Mouse (Mus musculus) fibroblast of lung, adult 2 months (primary cell): ENCODE data around the gene Tbx18.

ENCODE experiments used
- DNase-seq: peaks from one replicate; pipeline ENCODE4 v3.0.0-alpha.2; 2011; ENCODE audit warnings: low read depth

Tbx18 gene

DNA sequence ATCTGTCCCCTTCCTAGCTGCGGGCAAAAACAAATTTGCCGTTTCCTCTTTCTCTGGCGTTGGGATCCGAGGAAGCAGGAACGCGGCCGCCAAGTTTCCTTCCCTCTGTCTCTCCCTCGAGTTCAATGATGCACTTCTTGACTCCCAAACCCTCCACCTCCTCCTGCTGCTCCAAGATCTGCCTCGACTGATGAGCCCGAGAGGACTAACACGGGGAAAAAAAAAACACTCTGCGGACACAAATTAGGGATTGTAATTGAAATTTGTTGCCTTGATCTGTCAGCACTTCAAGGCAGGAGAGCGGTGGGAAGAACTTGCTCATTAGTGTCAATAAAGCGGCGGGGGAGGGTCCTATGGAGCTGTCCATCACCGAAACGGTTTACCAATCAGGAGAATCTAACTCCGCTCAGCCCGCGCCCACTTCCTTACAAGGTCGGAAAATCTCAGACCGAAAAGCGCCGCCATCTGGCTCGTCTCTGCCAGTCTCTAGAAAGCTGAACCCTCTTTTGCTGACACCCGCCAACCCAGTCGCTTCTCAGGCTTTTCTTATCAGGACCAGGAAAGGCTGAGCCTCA is at the start of gene Tbx18:
Tbx18 (minus strand) TSS at position 300 of the 575 bp plus-strand sequence.
- peak; percentile 77 for DNase-seq

GRCm38 (mm10) chr9:87773951-87774350 is 42.9 kb upstream of the Tbx18 start:
- DNase-seq, result no peak

- DNase-seq, result no peak
These were observed 24.6 kb upstream of the Tbx18 start for GRCm38 (mm10) chr9:87755621-87756020.

DNA sequence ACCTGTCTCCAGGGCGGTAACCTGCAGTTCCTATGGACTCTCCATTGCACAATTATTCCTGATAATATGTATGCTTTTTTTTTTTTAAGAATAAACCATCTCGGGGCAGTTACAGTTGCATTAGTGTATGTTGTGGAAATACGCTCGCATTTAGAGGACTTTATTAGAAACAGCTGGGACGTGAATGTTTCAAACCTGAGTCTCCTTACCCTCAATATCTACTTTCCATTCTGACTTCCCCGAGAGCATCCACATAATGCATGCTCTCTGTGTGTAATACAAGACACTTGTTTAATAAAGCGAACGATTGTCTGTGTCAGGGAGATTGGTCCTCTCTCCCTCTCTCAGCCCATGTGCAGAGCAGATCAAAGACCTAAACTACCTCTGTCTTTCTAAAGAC is 10.5 kb upstream of the Tbx18 start:
- DNase-seq, result no peak

DNA sequence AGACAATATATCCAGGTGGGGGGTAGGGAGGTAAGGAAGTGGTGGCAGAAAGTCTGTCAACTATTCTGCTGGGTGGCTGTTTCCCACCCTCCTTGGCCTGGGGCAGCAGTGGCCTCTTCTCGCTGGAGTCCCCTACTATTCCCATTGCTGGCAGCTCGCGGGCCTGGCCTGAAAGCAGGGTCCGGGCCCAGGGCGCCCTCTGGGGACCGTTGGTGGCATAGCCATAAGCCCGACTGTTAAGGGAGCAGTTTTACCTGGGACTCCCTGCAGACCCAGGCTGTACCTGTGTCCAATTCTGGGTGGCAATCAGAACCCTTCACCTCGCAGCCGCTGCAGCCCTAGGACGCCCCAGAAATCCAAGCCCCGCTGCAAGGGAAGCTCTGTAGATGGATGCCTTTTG is 9.6 kb upstream of the Tbx18 start:
- no peak for DNase-seq

GRCm38 (mm10) chr9:87740241-87740645 is 9.2 kb upstream of the Tbx18 start:
- DNase-seq, result no peak

DNA sequence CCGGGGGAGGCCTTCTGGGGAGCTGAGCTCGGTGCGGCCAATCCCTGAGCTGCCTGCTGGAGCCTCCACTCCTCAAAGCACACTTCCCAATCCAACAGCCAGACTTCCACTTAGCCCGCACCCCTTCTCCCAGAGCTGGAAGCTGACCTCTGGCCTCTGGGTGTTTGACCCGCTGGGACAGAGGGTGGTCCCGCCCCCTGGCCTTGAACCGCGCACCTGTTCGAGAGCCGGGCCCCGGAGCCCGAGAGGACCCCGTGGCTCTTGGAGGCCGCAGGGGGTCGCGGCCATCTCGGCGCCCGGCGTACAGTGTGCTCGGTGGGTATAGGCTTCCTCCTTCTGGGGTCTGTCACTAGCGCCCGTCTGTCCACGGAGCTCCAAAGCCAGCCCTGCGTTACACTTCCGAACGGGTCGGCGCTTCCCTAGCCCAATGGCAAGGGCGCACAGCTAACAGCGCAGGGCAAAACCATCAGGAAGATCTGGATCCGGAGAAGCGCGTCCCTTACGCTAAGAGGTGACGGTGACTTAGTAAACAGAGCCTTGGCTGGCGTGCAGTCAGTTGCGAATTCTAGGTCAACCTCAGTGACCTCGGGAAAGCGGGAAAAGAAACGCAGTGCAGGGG is 8.6 kb upstream of the Tbx18 start:
- DNase-seq, result no peak

DNA sequence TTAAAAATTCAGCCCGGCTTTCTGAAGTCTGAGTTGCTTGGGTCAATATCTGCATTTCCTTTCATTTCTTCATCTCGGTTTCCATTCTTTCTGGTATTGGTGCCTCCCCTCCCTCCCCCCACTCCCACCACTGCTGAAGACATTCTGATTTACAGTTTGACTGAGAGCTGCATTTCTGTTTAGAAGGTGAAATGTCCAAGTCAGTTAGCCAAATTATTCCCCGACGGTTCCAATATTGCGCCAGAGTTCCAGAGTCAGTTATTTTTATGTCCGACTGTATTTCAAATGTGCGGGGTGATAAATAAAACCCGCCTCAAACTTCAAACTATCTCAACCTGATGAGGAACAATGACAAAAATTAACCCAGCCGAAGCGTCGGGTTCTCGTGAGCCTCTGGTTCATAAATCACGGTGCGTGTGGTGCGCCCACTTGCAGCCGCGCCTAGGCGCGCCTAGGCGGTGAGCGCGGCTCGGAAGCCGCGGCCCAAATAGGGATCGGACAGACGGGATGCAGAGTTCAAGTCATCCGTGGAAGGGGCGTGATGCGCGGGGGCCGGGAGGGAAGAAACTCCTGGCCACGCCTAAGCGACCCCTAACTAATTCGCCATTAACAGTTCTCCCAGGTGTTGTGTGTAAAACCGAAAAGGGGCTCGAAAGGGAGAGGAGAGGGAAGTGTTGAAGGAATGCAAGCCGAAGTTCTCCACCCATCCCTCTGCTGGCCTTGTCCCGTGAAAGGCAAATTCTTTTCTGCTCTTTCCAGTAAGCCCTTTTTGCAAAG is 7.9 kb upstream of the Tbx18 start:
- DNase-seq, result no peak

- DNase-seq, result no peak
These were observed 7.1 kb upstream of the Tbx18 start for GRCm38 (mm10) chr9:87738123-87738522.

- peak; percentile 11 for DNase-seq
These were observed 6.2 kb upstream of the Tbx18 start for GRCm38 (mm10) chr9:87737271-87737670.

DNA sequence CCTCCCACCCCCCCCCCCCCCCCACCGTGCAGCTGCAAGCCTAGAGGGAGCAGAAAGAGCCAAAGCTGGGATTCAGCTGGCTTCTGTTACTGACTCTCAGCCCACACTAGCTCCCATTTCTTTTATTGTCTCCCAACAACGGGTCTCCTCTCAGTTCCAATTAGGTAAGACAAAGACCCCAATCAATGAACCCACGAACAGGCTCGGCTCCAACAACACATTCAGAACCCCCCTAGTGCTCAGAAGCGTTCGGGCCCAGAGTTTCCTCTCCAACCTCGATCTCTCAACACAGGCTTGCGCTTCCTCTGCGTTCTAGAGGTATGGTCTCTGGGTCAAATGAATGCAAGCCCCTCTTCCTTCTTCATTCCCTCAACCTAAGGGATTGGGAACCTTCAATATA is 4.0 kb upstream of the Tbx18 start:
- DNase-seq, result no peak

DNA sequence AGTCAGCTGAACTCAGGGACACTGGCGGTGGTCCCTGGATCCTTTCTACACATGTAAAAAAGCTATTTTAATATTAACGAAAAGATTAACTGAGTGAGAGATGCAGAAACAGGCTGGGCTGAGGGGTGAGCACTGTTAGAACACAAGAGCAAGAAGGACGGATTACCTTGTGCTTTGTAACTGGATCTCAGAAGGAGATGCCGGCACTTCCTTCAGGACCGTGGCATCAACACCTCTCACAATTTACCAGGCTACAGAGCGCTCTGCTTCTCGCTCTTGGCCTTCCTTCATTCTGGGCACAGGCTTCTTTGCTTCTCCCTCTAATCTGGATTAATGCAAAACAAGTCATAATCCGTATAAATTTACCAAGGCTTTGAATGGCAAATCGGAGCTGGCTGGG is 3.6 kb upstream of the Tbx18 start:
- DNase-seq, result no peak

DNA sequence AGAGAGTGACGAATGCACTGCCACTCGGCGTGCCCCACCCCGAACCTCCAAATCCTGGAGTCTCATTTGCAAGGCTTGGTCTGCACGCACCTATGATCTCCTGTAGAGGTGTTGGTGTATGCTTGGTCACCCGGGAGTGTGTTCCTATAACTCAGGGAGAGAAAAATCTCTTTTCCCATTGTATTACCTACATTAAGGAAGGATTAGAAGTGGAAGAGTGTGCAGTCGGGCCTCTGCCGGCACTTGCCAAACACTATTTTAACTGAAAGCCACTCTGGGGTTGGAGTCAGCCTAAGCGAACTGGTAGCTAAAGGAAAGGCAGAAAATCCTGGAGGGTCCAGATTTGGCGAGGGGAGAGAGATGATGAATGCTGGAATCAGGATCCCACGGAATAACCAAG is 2.7 kb upstream of the Tbx18 start:
- DNase-seq, result no peak

DNA sequence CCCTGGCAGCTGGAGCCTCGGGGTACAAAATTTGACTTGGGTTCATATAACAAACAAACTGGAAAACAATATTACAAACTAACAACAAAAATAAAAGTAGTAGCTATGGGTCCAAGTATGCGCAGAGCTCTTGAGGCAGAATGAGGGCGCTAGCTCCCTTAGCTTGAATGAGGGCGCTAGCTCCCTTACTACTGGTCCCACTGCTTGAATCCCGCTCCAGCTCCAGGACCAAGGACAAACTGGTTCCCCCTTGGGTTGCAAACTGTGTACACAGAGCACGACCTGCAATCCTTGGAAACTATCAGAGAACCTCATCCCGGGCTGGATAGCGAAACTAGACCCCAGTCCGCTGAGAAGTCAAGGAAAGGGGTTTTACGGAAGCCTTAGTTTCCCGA is 2.2 kb upstream of the Tbx18 start:
- DNase-seq, result no peak

GRCm38 (mm10) chr9:87732416-87733235 is 1.6 kb upstream of the Tbx18 start:
- no peak for DNase-seq

DNA sequence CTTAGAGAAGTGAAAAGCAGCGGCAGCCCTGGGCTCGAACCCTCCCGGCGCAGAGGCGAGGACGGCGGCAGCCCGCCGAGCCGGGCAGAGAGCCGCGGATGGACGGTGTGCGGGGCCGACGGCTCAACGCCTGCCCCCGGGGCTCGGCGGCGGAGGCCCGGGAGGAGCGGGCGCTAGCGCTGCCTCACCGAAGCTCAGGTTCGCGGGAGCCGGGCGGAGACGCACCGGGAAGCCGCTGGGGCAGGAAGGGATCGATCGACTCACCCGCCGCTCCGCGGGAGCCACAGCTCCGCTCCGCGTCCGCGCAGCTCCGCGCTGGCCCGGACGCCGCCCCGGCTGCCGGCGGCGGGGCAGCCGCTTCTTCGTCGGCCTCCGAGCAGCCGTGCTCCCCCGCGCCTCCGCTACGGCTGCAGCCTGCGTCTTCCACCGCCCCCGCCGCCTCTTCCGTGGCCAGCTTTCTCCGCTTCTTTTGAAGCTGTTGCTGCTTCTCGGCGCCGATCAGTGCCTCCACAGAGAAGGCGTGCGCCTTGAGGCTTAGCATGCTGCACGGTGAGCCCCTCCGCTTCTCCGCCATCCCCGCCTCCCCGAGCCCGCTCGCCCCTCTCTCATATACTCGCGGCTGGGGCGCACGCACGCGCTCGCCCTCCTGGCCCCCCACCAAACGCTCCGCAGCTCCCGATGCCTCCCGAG is 644 bp downstream of the Tbx18 start:
- no peak for DNase-seq

DNA sequence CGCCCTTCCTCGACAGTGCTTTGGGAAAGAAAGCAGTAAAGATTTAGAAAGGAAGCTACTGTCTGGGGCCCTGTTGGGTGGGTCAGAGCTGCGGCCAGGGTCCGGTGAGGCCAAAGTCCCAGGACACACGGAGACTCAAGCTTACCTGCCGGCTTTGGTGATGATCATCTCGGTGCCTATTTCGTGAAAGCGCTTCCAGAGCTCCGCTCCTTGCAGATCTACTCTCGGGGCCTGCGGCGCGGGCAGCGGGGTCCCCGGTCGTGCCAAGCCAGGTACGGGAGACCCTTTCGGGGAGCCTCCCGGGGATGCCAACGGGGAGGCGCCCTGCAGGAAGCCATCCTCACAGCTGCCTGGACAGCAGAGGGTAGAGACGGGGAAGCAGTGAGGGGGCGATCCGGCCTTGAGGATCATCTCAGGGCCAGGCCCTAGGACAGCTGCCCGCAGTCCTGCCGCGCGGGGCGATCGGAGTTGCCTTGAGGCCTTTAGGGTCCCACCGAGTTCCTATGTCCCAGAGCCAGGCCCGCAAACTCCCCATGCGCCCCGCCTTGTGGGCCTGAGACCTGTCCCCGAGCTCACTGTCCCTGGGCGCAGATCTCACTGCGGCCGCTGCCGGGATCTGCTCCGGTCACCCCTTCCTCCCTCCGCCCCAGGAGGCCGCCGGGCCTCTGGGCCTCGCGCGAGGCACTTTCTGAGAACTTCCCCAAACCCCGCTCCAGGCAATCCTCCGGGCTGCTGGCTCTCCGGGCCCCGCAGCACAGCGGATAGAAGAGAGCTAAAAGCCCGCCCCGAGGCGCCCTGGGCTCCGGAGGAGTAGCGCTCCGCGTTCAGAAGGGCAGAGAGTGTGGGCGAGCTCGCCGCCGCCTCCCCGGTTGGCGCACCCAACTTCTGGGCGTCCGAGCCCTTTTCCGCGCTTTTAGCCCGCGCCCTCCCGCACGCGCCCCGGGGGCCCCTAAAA is 1.5 kb downstream of the Tbx18 start:
- DNase-seq, result no peak

DNA sequence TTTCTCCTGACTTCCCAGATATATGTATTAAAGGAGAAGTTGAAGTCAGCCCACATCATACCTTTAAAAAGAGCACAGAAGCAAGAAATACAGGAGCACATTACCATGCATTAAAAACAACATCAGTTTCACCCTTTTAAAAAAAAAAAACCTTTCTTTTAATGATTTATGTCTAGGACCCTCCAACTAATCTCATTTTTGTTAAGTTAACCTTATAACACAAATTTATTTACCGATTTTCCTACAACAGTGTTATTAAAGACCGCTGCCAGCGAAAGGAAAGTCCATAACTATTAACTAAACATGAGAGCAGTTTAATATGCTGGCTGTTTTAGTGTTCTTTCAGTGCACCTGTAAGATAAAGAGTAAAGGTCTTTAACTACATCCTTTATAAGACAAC is 3.0 kb downstream of the Tbx18 start:
- DNase-seq, result no peak

- no peak for DNase-seq
These were observed 3.7 kb downstream of the Tbx18 start for GRCm38 (mm10) chr9:87727155-87727953.

GRCm38 (mm10) chr9:87721793-87722192 is 9.3 kb downstream of the Tbx18 start:
- DNase-seq, result no peak
